Mouse (Mus musculus) G1E-ER4 (cell line): ENCODE results near the gene Elk3. TPM values are rescaled to one million over a fixed set of nuclear protein-coding genes. Genes with fewer than 3 reads are reported as not detected.
A peak's percentile ranks its signal among the peaks of the same experiment; 100 is the strongest.

Experiments used
- GATA1 ChIP-seq: IDR thresholded peaks from one replicate; pipeline ENCODE4 v1.8.0; 2012; ENCODE audit warnings: low read length, inconsistent platforms
- polyA plus RNA-seq: library from polyadenylated mRNA; stranded (reverse); fragments of >175 nt; gene quantifications from 2 replicates; pipeline ENCODE4 v1.2.3, GENCODE M21; 2012

The Elk3 gene
- polyA plus RNA-seq, 1 experiment, result not detected

GRCm38 (mm10) chr10:93269744-93270143 is 41.2 kb downstream of the Elk3 start:
- TF ChIP-seq GATA1, result peak; percentile 25

- no peak for TF ChIP-seq GATA1
Observed at GRCm38 (mm10) chr10:93268339-93268738, 42.6 kb downstream of the Elk3 start.

- TF ChIP-seq GATA1, result no peak
Observed at GRCm38 (mm10) chr10:93267509-93267908, 43.4 kb downstream of the Elk3 start.

- TF ChIP-seq GATA1, result no peak
Observed at GRCm38 (mm10) chr10:93266521-93266920, 44.4 kb downstream of the Elk3 start.

GRCm38 (mm10) chr10:93265833-93266232 is 45.1 kb downstream of the Elk3 start:
- TF ChIP-seq GATA1, result no peak

- TF ChIP-seq GATA1, result no peak
Observed at GRCm38 (mm10) chr10:93264001-93264400, 46.9 kb downstream of the Elk3 start.

- no peak for TF ChIP-seq GATA1
Observed at GRCm38 (mm10) chr10:93263431-93263830, 47.5 kb downstream of the Elk3 start.

- no peak for TF ChIP-seq GATA1
Observed at GRCm38 (mm10) chr10:93261981-93262499, 48.9 kb downstream of the Elk3 start.

- TF ChIP-seq GATA1, result no peak
Observed at GRCm38 (mm10) chr10:93261132-93261980, 49.6 kb downstream of the Elk3 start.

GRCm38 (mm10) chr10:93259826-93260225 is 51.1 kb downstream of the Elk3 start:
- no peak for TF ChIP-seq GATA1

- no peak for TF ChIP-seq GATA1
Observed at GRCm38 (mm10) chr10:93255294-93255693, 55.6 kb downstream of the Elk3 start.

GRCm38 (mm10) chr10:93253156-93253555 is 57.8 kb downstream of the Elk3 start:
- no peak for TF ChIP-seq GATA1

GRCm38 (mm10) chr10:93252661-93253060 is 58.3 kb downstream of the Elk3 start:
- no peak for TF ChIP-seq GATA1

- TF ChIP-seq GATA1, result no peak
Observed at GRCm38 (mm10) chr10:93251426-93251825, 59.5 kb downstream of the Elk3 start.

GRCm38 (mm10) chr10:93250436-93251317 is 60.3 kb downstream of the Elk3 start:
- TF ChIP-seq GATA1, result no peak

GRCm38 (mm10) chr10:93249901-93250300 is 61.0 kb downstream of the Elk3 start:
- TF ChIP-seq GATA1, result no peak
